Mouse (Mus musculus) stomach, postnatal 0 days (tissue): ENCODE data around the gene AI597479. TPM values are rescaled to one million over a fixed set of nuclear protein-coding genes. Genes with fewer than 3 reads are reported as not detected.
A peak's percentile ranks its signal among the peaks of the same experiment; 100 is the strongest.

ENCODE experiments used
- ATAC-seq: fragments of 200-750 bp; cut with Nextera tagmentation; 2 replicates; pipeline ENCODE4 v1.8.0; 2017; ENCODE audit not compliant: low FRiP score, low TSS enrichment
- DNase-seq: peaks from one replicate; pipeline ENCODE4 v3.0.0-alpha.2; 2016; ENCODE audit warnings: low spot score
- H3K27ac ChIP-seq: fragments of 300-500 bp; sonication (generic); replicated peaks from 2 replicates; pipeline ENCODE4 v1.5.1; 2014; ENCODE audit warnings: mild to moderate bottlenecking, control low read depth
- H3K27me3 ChIP-seq: fragments of 300-500 bp; sonication (generic); 2 replicates; pipeline ENCODE4 v1.6.1; 2014; ENCODE audit warnings: low read length; ENCODE audit not compliant: control insufficient read depth, insufficient read depth
- H3K36me3 ChIP-seq: fragments of 300-500 bp; sonication (generic); 2 replicates; pipeline ENCODE4 v1.6.1; 2014; ENCODE audit warnings: low read length, mixed read lengths; ENCODE audit not compliant: control insufficient read depth, insufficient read depth
- H3K4me1 ChIP-seq: fragments of 300-500 bp; sonication (generic); replicated peaks from 2 replicates; pipeline ENCODE4 v1.6.1; 2014; ENCODE audit warnings: antibody characterized with exemption; ENCODE audit not compliant: control insufficient read depth, insufficient read depth
- H3K4me2 ChIP-seq: fragments of 300-500 bp; sonication (generic); replicated peaks from 2 replicates; pipeline ENCODE4 v1.6.1; 2014; ENCODE audit warnings: low read depth, mild to moderate bottlenecking, control low read depth, moderate library complexity
- H3K4me3 ChIP-seq: fragments of 300-500 bp; sonication (generic); 2 replicates; pipeline ENCODE4 v1.5.1; 2014; ENCODE audit warnings: low read depth, low read length, control low read depth
- H3K9ac ChIP-seq: fragments of 300-500 bp; sonication (generic); 2 replicates; pipeline ENCODE4 v1.6.1; 2014; ENCODE audit warnings: mild to moderate bottlenecking, low read length, control low read depth, mixed read lengths
- H3K9me3 ChIP-seq: fragments of 300-500 bp; sonication (generic); 2 replicates; pipeline ENCODE4 v1.6.1; 2016; ENCODE audit warnings: low read length; ENCODE audit not compliant: control insufficient read depth
- CTCF ChIP-seq: IDR thresholded peaks from 2 replicates; pipeline ENCODE4 v1.5.1; 2016; ENCODE audit warnings: antibody characterized with exemption, low read depth, mild to moderate bottlenecking, moderate library complexity
- EP300 ChIP-seq: optimal IDR thresholded peaks from 2 replicates; pipeline ENCODE3; 2016; ENCODE audit warnings: antibody characterized with exemption
- WGBS: fragments of 180-500 bp; shearing (Covaris S2); extraction: QIAGEN DNeasy Blood & Tissue Kit; methylation state at CpG from one replicate; pipeline ENCODE4 v1.1.7; 2014; 5-methylcytosine and 5-hydroxymethylcytosine counted together
- polyA plus RNA-seq: library from polyadenylated mRNA; unstranded; fragments of >200 nt; fragmentation: Nextera tagmentation; extraction: Ambion mirVana; gene quantifications from 2 replicates; pipeline ENCODE4 v1.2.1, GENCODE M21; 2015

AI597479 gene
- polyA plus RNA-seq, 1 experiment from 2014 or later, result 11.2 TPM

DNA sequence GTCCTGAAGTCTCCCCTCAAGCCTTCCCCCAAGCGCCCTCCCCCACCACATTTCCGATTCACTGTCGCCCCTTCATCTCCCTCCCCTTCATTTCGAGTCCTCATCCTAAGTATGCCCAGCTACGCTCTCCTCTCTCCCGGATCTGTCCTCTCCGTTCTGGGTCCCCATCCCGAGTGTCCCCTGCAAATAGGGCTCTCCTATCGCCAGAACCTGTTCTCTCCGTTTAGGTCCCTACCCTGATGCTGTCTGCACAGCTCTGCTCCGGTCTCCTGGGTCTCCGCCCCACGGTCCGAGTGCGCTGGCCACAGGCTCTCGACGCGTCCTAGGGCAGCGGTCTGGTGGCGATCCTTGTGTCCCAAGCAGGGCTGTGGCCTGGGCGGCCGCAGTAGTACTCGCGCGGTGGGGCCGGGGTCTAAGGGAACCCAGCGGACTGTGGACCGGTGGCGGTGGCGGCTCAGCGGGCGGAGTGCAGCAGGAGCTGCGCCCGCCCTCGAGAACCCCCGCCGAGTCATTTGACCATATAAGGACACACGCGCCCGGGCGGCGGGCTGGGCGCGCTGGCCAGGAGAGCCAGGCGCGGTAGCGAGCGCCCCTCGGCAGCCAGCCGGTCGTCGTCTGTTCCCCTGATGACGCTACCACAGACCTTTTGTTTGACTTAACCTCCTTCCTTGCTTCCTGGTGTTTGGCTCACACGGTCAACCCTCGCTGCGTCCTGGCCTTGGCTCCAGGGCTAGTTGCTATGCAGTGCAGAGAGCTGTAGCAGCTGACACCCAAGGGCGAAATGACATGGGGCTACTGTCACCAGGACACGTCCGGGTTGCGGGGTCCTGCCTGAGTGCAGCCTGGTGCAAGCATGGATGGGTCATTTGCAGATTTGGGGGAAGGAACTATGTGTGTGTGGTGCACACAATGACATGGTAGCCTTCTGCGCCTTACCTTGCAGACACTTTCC lies 65.2 kb downstream of the AI597479 start:
- Histone ChIP-seq H3K4me1 (peaks cover 5% of the 10 kb centered on the region; the same call in 1 of the 2 replicates), H3K9ac (peak overlapping the region; percentile 79), H3K27ac (peak overlapping the region; percentile 92), H3K36me3 (no peaks in the 10 kb centered on the region; the same call in 1 of the 2 replicates), H3K4me3 (peak overlapping the region; percentile 73), H3K9me3 (no peaks in the 10 kb centered on the region), H3K4me2 (peak overlapping the region; percentile 79), H3K27me3 (no peaks in the 10 kb centered on the region)
- TF ChIP-seq CTCF (no peak), EP300 (no peak)
- ATAC-seq, result peak; percentile 95
- DNase-seq, result peak; percentile 90
- 3% methylated on average over 61 of the region's 61 CpGs for WGBS

DNA sequence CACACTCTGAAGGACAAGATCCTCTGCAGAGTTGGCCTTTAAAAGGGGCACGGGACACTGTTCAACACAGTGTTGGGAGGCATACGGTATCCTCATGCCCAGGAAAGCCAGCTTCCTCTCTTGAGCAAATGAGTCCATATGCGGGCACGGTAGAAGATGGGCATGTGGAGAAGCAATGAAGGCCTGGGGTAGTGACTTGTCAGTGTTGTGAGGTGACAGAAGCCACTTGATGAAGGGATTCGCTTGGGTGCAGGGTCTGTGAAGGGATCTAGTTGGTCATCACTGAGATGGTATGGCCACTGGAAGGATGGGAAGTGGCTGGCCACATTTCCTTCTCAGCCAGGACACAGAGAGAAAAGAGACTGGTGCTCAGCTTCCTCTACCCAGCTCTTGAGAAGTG lies 66.1 kb downstream of the AI597479 start:
- TF ChIP-seq EP300, result no peak
- TF ChIP-seq CTCF, result no peak
- WGBS, result 92% methylated on average over 5 of the region's 5 CpGs
- DNase-seq (no peak), ATAC-seq (no peak)
- no peak overlapping the region for H3K4me3 ChIP-seq
- no peaks in the 10 kb centered on the region; the same call in 1 of the 2 replicates for H3K36me3 ChIP-seq
- no peaks in the 10 kb centered on the region for H3K27me3 ChIP-seq
- H3K9me3 ChIP-seq, result no peaks in the 10 kb centered on the region
- peaks cover 5% of the 10 kb centered on the region; the same call in 1 of the 2 replicates for H3K4me1 ChIP-seq
- H3K9ac ChIP-seq, result no peak overlapping the region
- H3K27ac ChIP-seq, result peak overlapping the region; percentile 92
- H3K4me2 ChIP-seq, result no peak overlapping the region

Other genes starting within 250 kb of the AI597479 start
- 33.1 and 36.2 TPM in 2 replicates for gene Mrps9, start 247.5 kb upstream of the AI597479 start, polyA plus RNA-seq
- gene Gpr45, start 145.8 kb upstream of the AI597479 start, polyA plus RNA-seq, result 6.3 and 6.7 TPM in 2 replicates
- gene Tgfbrap1, start 73 bp upstream of the AI597479 start, polyA plus RNA-seq, result 4.6 and 5.7 TPM in 2 replicates
- gene Fhl2, start 98.3 kb downstream of the AI597479 start, polyA plus RNA-seq, result 124 and 126 TPM in 2 replicates